Comparison of ENCODE assay signal across 13 mouse cellular contexts in the genomic region with DNA sequence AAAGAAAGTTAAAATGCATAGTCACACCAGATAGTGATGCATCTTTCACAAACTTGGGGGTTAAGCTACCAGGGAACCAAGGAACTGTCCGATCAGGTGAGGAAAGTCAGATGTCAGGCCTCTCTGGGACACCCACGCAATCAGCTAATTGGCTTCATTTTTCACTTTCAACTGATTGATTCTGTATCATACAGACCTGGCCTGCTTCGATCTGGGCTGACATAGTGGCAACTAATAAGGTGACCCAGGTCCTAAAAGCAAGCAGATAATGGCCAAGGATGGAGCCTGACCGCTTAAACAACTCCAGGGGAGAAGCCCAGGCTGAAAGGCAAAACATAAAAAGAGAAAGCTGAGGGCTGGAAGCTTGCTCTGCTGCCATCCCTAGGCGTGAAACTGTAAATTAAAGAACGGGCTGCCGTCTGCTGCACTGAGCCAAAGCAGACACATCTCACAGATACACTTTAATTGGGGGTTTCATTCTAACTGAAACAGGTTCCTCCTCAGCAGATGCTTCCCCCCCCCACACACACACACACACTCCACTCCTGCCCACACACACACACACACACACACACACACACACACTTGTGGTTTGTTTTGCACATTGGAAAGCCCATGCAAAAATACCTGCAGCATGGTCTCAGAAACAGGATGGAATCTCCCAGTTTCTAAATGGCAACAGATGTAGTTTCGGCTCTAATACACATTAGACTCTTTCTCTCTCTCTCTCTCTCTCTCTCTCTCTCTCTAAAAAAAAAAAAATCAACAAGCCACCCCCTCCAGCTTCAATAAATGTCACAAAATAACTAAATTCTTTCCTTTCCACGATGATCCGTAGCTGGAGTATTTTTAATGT.
DNase-seq lines count a peak whose midpoint lies in the region; ATAC-seq and TF ChIP-seq lines count a peak whose summit lies in the region.
"Had no signal": no experiment of that assay in that cellular context is flagged by ENCODE, and none has a peak within 500 bp of the region (broad histone marks: within the 10 kb centered on the region; RNA-seq: fewer than 3 reads in every experiment).

No protein-coding gene starts in this region.

- TF ChIP-seq POLR2A in brain, embryonic 14.5 days (IDR thresholded peaks at IDR 0.05; ENCODE audit: borderline replicate concordance, extremely low read depth, insufficient read depth, insufficient read length, poor library complexity, severe bottlenecking) = no peak

- H3K4me1 ChIP-seq in hindbrain, embryonic 14.5 days (replicated peaks; ENCODE audit: control insufficient read depth, insufficient read depth, low read length) = peaks cover 15% of the 10 kb centered on the region
- H3K4me1 ChIP-seq in hindbrain, embryonic 12.5 days = peaks cover 22% of the 10 kb centered on the region
- peaks cover 8% of the 10 kb centered on the region; the same call in 1 of the 2 replicates for H3K4me1 ChIP-seq in midbrain, postnatal 0 days (ENCODE audit: insufficient read depth, low read length)

- no peaks in the 10 kb centered on the region for H3K9me3 ChIP-seq in hindbrain, embryonic 14.5 days (ENCODE audit: control insufficient read depth, low read length)
- H3K9me3 ChIP-seq in hindbrain, embryonic 12.5 days (replicated peaks) = no peaks in the 10 kb centered on the region
- H3K9me3 ChIP-seq in midbrain, postnatal 0 days (ENCODE audit: low read length) = no peaks in the 10 kb centered on the region
- H3K9me3 ChIP-seq: forebrain, embryonic 10.5 days; heart, embryonic 10.5 days had no signal

- WGBS in hindbrain, embryonic 14.5 days = 53% methylated on average over 10 of the region's 10 CpGs
- 50% methylated on average over 10 of the region's 10 CpGs for WGBS in hindbrain, embryonic 12.5 days
- 56% methylated on average over 10 of the region's 10 CpGs for WGBS in midbrain, postnatal 0 days

- ATAC-seq in hindbrain, embryonic 14.5 days (ENCODE audit: low FRiP score) = no peak
- ATAC-seq in hindbrain, embryonic 12.5 days (ENCODE audit: low FRiP score) = no peak
- no peak for ATAC-seq in midbrain, postnatal 0 days (ENCODE audit: low FRiP score)

- peak; percentile 63 for DNase-seq in hindbrain, embryonic 14.5 days (ENCODE audit: low spot score)
- DNase-seq in brain, embryonic 14.5 days (ENCODE audit: low read depth) = peak; percentile 82
- DNase-seq in induced T-regulatory cell, adult 2 months (ENCODE audit: low read depth) = peak; percentile 39
- DNase-seq in midbrain, postnatal 0 days (ENCODE audit: low spot score) = peak; percentile 72
- DNase-seq in ovary, adult 18-20 months (ENCODE audit: low spot score) = no peak
- no peak for DNase-seq in urinary bladder, adult 18-20 months (ENCODE audit: low spot score in 2 of 2)
- DNase-seq: adrenal gland, postnatal 10 days; kidney, adult 18-20 months; spleen, adult 18-20 months; thymus, postnatal 14 days had no signal

- no peaks in the 10 kb centered on the region for H3K36me3 ChIP-seq in hindbrain, embryonic 14.5 days (replicated peaks; ENCODE audit: control insufficient read depth, insufficient read depth)
- no peaks in the 10 kb centered on the region for H3K36me3 ChIP-seq in hindbrain, embryonic 12.5 days
- H3K36me3 ChIP-seq in midbrain, postnatal 0 days (ENCODE audit: insufficient read depth, low read length) = no peaks in the 10 kb centered on the region
- H3K36me3 ChIP-seq: forebrain, embryonic 10.5 days; heart, embryonic 10.5 days had no signal

- no peak overlapping the region for H3K4me2 ChIP-seq in hindbrain, embryonic 14.5 days (replicated peaks)
- H3K4me2 ChIP-seq in hindbrain, embryonic 12.5 days (replicated peaks) = no peak overlapping the region
- no peak overlapping the region for H3K4me2 ChIP-seq in midbrain, postnatal 0 days (ENCODE audit: low read depth, low read length, poor library complexity, severe bottlenecking)

- H3K4me3 ChIP-seq in hindbrain, embryonic 14.5 days (replicated peaks; ENCODE audit: low read length) = no peak overlapping the region
- no peak overlapping the region for H3K4me3 ChIP-seq in hindbrain, embryonic 12.5 days
- H3K4me3 ChIP-seq in midbrain, postnatal 0 days (ENCODE audit: low read depth, low read length) = no peak overlapping the region
- H3K4me3 ChIP-seq: heart, embryonic 10.5 days had no signal

- TF ChIP-seq CTCF in brain, embryonic 14.5 days (IDR thresholded peaks at IDR 0.05; ENCODE audit: borderline replicate concordance, extremely low read depth, insufficient read depth, insufficient read length) = peak; percentile 38; the same call in 1 of the 2 replicates
- TF ChIP-seq CTCF in midbrain, postnatal 0 days (IDR thresholded peaks at IDR 0.05) = peak; percentile 73

- H3K27ac ChIP-seq in hindbrain, embryonic 14.5 days = no peak overlapping the region
- no peak overlapping the region for H3K27ac ChIP-seq in hindbrain, embryonic 12.5 days
- H3K27ac ChIP-seq in midbrain, postnatal 0 days (ENCODE audit: low read depth, low read length) = no peak overlapping the region
- H3K27ac ChIP-seq: forebrain, embryonic 10.5 days; heart, embryonic 10.5 days had no signal

- H3K27me3 ChIP-seq in hindbrain, embryonic 14.5 days (ENCODE audit: control insufficient read depth, insufficient read depth, low read length) = peaks cover 24% of the 10 kb centered on the region
- H3K27me3 ChIP-seq in hindbrain, embryonic 12.5 days = peaks cover 51% of the 10 kb centered on the region
- no peaks in the 10 kb centered on the region for H3K27me3 ChIP-seq in midbrain, postnatal 0 days (ENCODE audit: insufficient read depth, low read length)

- H3K9ac ChIP-seq in hindbrain, embryonic 14.5 days = no peak overlapping the region
- H3K9ac ChIP-seq in hindbrain, embryonic 12.5 days = no peak overlapping the region
- no peak overlapping the region for H3K9ac ChIP-seq in midbrain, postnatal 0 days (replicated peaks; ENCODE audit: low read length, poor library complexity, severe bottlenecking)

Comparison
In these comparisons a context has a peak if more than half of its experiments do, and no peak if none do; other contexts are left out.
1. DNase-seq: peak in hindbrain, embryonic 14.5 days (single experiment), brain, embryonic 14.5 days (single experiment), induced T-regulatory cell, adult 2 months (single experiment) and midbrain, postnatal 0 days (single experiment); none in ovary, adult 18-20 months (single experiment) and urinary bladder, adult 18-20 months (0 of 2).